Mouse (Mus musculus) lung, adult 18-20 months (tissue): ENCODE measurements around the gene Rab4b.

Experiments
- DNase-seq, 2 experiments: peaks; one replicate each; pipeline ENCODE4 v3.0.0; 2022; ENCODE audit warnings: mixed read lengths in 2 of 2

Rab4b gene

GRCm38 (mm10) chr7:27182498-27182897 is 3.8 kb upstream of the Rab4b start:
- no peak for DNase-seq

- DNase-seq, result peak; percentile 50 to 71
Observed at GRCm38 (mm10) chr7:27180837-27181695, 2.4 kb upstream of the Rab4b start, which contains the start of the genes Gm21983 and Mia. TSS of gene Gm21983 (minus strand) at chr7:27181086. TSS of gene Mia (minus strand) at chr7:27181157.

GRCm38 (mm10) chr7:27180036-27180435 is 1.3 kb upstream of the Rab4b start:
- DNase-seq, result peak; percentile 67 to 74

GRCm38 (mm10) chr7:27179217-27179918 is 672 bp upstream of the Rab4b start:
- DNase-seq, result no peak

- no peak for DNase-seq
Observed at GRCm38 (mm10) chr7:27177942-27178323, 763 bp downstream of the Rab4b start.

GRCm38 (mm10) chr7:27174896-27175295 is 3.8 kb downstream of the Rab4b start:
- no peak for DNase-seq

- DNase-seq, result no peak
Observed at GRCm38 (mm10) chr7:27174496-27174895, 4.2 kb downstream of the Rab4b start.

GRCm38 (mm10) chr7:27170981-27171380 is 7.7 kb downstream of the Rab4b start:
- no peak for DNase-seq

GRCm38 (mm10) chr7:27168371-27168770 is 10.3 kb downstream of the Rab4b start:
- DNase-seq, result no peak

- DNase-seq, result no peak
Observed at GRCm38 (mm10) chr7:27167475-27168094, 11.1 kb downstream of the Rab4b start.

- DNase-seq, result peak; percentile 95 to 97
Observed at GRCm38 (mm10) chr7:27166614-27167474, 11.9 kb downstream of the Rab4b start, which contains the start of gene Egln2. TSS of gene Egln2 (minus strand) at chr7:27166802.

GRCm38 (mm10) chr7:27166229-27166613 is 12.5 kb downstream of the Rab4b start:
- peak; percentile 89 to 92 for DNase-seq

- DNase-seq, result no peak
Observed at GRCm38 (mm10) chr7:27165696-27166095, 13.0 kb downstream of the Rab4b start.

- peak in 1 of 2 experiments; percentile 42 for DNase-seq
Observed at GRCm38 (mm10) chr7:27165007-27165655, 13.6 kb downstream of the Rab4b start.

- no peak for DNase-seq
Observed at GRCm38 (mm10) chr7:27164112-27164947, 14.4 kb downstream of the Rab4b start.

GRCm38 (mm10) chr7:27163450-27163805 is 15.3 kb downstream of the Rab4b start:
- no peak for DNase-seq

- DNase-seq, result no peak
Observed at GRCm38 (mm10) chr7:27162780-27163449, 15.8 kb downstream of the Rab4b start.

- DNase-seq, result no peak
Observed at GRCm38 (mm10) chr7:27161744-27162143, 17.0 kb downstream of the Rab4b start.

- DNase-seq, result no peak
Observed at GRCm38 (mm10) chr7:27160921-27161320, 17.8 kb downstream of the Rab4b start.

GRCm38 (mm10) chr7:27159882-27160281 is 18.8 kb downstream of the Rab4b start:
- peak; percentile 87 to 91 for DNase-seq
